Mouse (Mus musculus) right cerebral cortex, postnatal 14 days (tissue): Measurements from ENCODE around the gene Phactr4.
A peak's percentile ranks its signal among the peaks of the same experiment; 100 is the strongest.

Experiments used
- DNase-seq: peaks from one replicate; pipeline ENCODE4 v3.0.0; 2022

The Phactr4 gene

GRCm38 (mm10) chr4:132367480-132368201 lies 54.6 kb downstream of the Phactr4 start:
- no peak for DNase-seq

GRCm38 (mm10) chr4:132365450-132366060 lies 56.7 kb downstream of the Phactr4 start:
- no peak for DNase-seq

DNA sequence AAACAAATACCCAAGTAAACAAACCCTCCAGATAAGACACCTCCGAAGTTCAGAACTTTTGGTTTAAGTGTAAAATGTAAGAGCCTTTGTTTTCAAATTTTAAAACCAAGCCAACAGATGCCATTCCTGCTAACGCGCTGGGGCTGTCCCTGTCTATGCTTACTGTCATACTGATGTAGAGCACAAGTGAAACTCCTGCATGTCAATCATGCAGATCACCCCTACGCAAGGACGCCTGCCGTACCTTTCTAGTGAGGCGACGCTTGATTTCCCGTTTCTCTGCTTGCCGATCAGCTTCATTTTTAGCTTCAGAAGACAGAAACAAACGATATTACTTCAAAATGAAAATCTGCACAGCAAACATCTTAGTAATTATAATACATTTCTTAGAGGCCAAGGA lies 58.8 kb downstream of the Phactr4 start:
- no peak for DNase-seq

- DNase-seq: no peak
Observed at GRCm38 (mm10) chr4:132359510-132359909, 62.8 kb downstream of the Phactr4 start.

GRCm38 (mm10) chr4:132356170-132356569 lies 66.1 kb downstream of the Phactr4 start:
- peak; percentile 20 for DNase-seq

DNA sequence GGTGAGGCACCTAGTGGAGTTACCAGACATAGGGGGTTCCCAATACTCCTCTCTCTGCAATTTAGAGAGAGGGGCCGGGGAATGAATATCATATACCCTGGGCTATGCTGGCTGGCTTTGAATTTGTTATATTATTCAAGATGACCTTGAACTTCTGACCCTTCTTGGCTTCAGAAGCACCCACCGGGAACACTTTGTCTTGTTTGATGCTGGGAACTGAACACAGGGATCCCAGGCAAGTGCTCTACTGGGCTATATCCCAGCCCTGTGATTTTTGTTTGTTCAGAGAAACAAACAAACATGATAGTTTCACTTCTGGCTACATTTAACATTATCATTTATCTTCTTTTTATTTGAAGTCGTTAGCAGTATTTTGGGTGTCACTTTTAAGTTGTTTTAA lies 66.9 kb downstream of the Phactr4 start:
- DNase-seq: no peak

DNA sequence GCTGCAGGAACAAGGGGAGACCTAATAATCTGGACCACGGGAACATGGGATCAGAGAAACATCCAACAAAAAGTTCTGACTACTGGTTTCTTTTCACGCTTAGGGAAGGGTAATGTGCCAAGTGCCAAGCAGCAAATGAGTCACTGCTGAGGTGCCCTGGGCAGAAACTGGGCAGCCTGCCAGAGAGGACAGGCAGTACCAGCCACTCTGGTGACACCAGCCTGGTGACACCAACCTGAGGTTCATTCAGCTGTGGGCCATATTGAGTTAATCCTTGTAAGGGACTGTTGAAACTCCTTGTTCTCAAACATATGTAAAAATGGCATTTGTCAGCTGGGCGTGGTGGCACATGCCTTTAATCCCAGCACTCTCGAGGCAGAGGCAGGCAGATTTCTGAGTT lies 67.7 kb downstream of the Phactr4 start:
- no peak for DNase-seq

- DNase-seq: peak; percentile 81
Observed at GRCm38 (mm10) chr4:132353481-132353885, 68.8 kb downstream of the Phactr4 start, which contains the start of gene Rcc1. Gene Rcc1, minus strand, starts transcription at chr4:132353605.

DNA sequence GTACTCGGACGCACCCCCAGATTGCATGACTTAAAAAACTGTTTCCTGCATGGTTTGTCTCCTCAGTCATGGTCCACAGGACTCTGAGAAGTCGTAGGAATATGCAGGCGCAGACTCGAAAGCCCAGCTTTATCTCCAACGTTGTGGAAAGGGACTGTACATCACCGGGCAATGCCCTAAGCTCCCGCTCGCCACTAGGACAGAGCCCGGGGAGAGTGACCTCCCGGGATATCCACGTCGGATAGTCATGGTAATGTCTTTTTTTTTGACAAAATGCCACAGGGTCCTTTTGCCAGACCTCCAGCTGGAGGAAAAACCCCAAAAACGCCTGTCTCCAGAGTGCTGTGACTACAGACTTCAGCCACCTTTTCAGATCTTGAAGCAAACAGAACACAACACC lies 69.5 kb downstream of the Phactr4 start:
- no peak for DNase-seq

- DNase-seq: no peak
Observed at GRCm38 (mm10) chr4:132351401-132351800, 70.9 kb downstream of the Phactr4 start.

- DNase-seq: no peak
Observed at GRCm38 (mm10) chr4:132350854-132351253, 71.4 kb downstream of the Phactr4 start.

- no peak for DNase-seq
Observed at GRCm38 (mm10) chr4:132350123-132350740, 72.1 kb downstream of the Phactr4 start.

- DNase-seq: no peak
Observed at GRCm38 (mm10) chr4:132349495-132350122, 72.7 kb downstream of the Phactr4 start.

- DNase-seq: no peak
Observed at GRCm38 (mm10) chr4:132346661-132347060, 75.6 kb downstream of the Phactr4 start.

GRCm38 (mm10) chr4:132346261-132346660 lies 76.0 kb downstream of the Phactr4 start:
- no peak for DNase-seq

- no peak for DNase-seq
Observed at GRCm38 (mm10) chr4:132345843-132346212, 76.5 kb downstream of the Phactr4 start.

DNA sequence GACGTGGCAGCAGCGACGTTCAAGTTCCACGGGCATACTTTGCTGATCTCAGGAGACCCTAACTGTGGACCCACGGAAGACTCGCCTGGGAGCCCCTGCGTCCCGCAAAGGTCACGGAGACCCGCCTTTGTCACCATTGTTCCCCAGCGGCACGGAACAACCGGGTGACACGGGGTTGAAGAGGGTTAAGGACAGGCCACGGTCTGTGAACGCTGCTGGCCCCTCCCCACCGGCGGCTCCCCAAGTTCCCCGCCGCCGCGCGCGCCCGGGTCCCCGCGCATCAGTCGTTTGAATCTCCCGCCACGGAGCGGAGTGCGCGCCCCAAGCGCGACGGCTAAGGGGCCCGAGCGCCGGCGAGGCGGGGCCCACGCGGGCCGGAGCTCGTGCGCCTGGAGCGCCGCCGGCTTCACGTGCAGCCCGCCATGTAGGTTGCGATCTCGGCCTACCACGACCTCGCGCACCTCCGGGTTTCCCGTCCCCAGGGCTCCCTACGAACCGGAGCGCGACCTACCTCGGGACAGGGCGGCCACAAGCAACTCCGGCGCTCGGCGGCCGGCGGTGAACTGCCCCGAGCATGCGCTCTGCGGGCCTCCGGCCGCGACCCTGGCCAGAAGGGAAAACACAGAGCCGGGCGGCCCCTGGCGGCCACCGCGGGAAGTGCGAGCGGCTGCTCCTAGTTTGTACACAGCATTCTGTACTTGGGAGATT lies 77.0 kb downstream of the Phactr4 start:
- peak; percentile 95 for DNase-seq

GRCm38 (mm10) chr4:132344403-132345134 lies 77.7 kb downstream of the Phactr4 start:
- no peak for DNase-seq

DNA sequence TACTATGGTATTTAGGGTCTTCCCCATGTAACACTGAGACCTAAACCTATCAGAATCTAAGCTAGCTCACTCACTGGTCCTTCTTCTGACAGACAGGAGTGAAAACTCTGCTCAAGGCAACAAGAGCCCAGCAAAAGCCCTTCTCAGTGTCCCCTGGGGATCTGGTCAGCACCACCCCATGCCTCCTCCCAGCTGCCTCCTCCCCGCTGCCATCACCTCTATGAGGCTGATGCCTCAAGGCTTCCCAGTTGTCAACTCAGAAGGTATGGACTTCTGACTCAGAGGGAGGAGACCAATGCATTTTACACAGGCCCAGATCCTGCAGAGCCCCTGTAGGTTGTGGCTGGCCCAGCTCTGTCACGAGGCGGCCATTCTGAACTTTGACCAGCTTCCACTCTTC lies 80.8 kb downstream of the Phactr4 start:
- DNase-seq: no peak

GRCm38 (mm10) chr4:132338943-132339342 lies 83.3 kb downstream of the Phactr4 start:
- peak; percentile 40 for DNase-seq

DNA sequence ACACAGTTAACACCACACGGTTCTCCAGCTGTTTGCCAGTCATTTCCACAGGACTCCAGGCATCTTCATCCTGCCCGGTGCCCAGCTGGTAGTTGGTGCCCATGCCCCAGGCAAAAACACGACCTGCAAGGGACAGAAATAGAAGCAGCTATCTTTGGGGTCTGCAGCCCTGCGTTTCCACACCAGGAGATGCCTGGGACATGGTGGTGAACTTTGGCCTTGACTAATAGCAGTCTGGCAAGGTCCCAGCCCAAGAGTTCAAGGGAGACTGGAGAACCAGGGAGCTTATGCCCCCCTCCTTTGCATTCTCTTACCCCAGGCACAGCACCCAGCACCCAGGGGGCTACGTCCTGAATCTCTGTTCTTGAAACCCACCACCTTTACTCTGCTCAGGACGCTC lies 89.4 kb downstream of the Phactr4 start:
- DNase-seq: no peak

DNA sequence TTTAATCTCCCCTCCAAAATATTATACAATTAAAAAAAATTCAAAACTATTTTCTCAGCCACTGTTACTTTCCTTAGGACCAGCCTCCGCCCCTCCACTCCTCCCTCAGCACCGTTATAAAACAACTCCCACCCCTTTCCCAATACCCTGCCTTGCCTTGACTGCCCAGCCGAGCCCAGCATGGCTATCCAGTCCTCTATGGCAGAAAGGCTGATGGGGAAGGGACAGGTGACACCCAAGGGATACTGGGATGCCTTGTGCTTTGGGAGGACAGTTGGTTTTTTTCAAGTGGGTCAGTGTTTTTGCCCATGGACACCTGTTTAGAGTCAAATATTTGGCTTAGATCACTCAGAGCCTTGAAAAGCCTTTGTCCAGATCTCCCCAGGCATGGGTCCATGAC lies 90.3 kb downstream of the Phactr4 start:
- no peak for DNase-seq
